Mouse (Mus musculus) lung, embryonic 16.5 days (tissue): ENCODE data around the gene Rras. TPM values are rescaled to one million over a fixed set of nuclear protein-coding genes. Genes with fewer than 3 reads are reported as not detected.
"Not testable (repeated sequence)": the region's sequence is repeated elsewhere in the genome, so short reads cannot be mapped to it uniquely, and the experiment has no call there.

Experiments used
- ATAC-seq: fragments of 200-750 bp; cut with Nextera tagmentation; 2 replicates; pipeline ENCODE4 v1.8.0; 2017; ENCODE audit warnings: low read depth, mild to moderate bottlenecking, moderate library complexity
- H3K27ac ChIP-seq: fragments of 300-500 bp; sonication (generic); 2 replicates; pipeline ENCODE4 v1.5.1; 2014; ENCODE audit warnings: mild to moderate bottlenecking, control low read depth, low read length
- H3K27me3 ChIP-seq: fragments of 300-500 bp; sonication (generic); 2 replicates; pipeline ENCODE4 v1.6.1; 2014; ENCODE audit warnings: low read depth, low read length, mixed read lengths; ENCODE audit not compliant: control insufficient read depth, insufficient read depth
- H3K36me3 ChIP-seq: fragments of 300-500 bp; sonication (generic); 2 replicates; pipeline ENCODE4 v1.6.1; 2014; ENCODE audit warnings: low read length; ENCODE audit not compliant: control insufficient read depth, insufficient read depth
- H3K4me1 ChIP-seq: fragments of 300-500 bp; sonication (generic); replicated peaks from 2 replicates; pipeline ENCODE4 v1.6.1; 2014; ENCODE audit warnings: low read length, mixed read lengths; ENCODE audit not compliant: control insufficient read depth, insufficient read depth
- H3K4me2 ChIP-seq: fragments of 300-500 bp; sonication (generic); 2 replicates; pipeline ENCODE4 v1.6.1; 2014; ENCODE audit warnings: low read depth, low read length, control low read depth
- H3K4me3 ChIP-seq: fragments of 300-500 bp; sonication (generic); 2 replicates; pipeline ENCODE4 v1.5.1; 2014; ENCODE audit warnings: mild to moderate bottlenecking, low read length, control low read depth
- H3K9ac ChIP-seq: fragments of 300-500 bp; sonication (generic); 2 replicates; pipeline ENCODE4 v1.6.1; 2014; ENCODE audit warnings: low read length, control low read depth
- H3K9me3 ChIP-seq: fragments of 300-500 bp; sonication (generic); 2 replicates; pipeline ENCODE4 v1.6.1; 2016; ENCODE audit warnings: low read length; ENCODE audit not compliant: control insufficient read depth
- WGBS: fragments of 180-500 bp; shearing (Covaris S2); extraction: QIAGEN DNeasy Blood & Tissue Kit; methylation state at CpG from one replicate; pipeline ENCODE4 v1.1.7; 2014; 5-methylcytosine and 5-hydroxymethylcytosine counted together
- polyA plus RNA-seq: library from polyadenylated mRNA; unstranded; fragments of >200 nt; fragmentation: Nextera tagmentation; extraction: Ambion mirVana; gene quantifications from 2 replicates; pipeline ENCODE4 v1.2.1, GENCODE M21; 2015

Gene Rras
- polyA plus RNA-seq, 1 experiment from 2014 or later: 54.6 TPM

DNA sequence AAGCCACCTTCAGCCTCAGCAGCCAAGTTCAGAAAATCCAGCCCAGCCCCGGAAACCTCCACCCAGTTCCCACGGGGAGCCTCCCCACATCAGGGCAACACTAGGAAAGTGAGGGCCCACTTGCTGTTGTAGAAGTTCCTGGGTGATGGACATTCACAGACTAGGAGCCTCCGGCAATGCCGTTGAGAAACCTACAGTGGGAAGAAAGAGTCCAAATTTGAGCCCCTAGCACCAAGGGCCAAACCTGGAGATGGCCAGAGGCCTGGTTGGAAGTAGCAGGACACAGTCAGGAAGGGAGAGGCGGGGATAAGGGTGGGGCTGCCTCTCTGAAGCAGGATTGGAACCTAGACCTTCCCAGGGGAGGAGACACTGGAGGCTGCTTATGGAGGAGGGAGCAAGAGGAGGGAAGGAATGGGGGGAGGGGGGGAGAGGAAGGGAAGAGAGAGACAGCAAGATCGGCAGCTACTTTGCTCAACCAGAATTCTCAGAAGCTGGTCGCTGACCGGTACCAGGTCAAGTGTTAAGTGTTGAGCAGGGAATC lies 1.3 kb downstream of the Rras start:
- ATAC-seq: no peak
- Histone ChIP-seq H3K9me3 (no peaks in the 10 kb centered on the region), H3K27me3 (no peaks in the 10 kb centered on the region), H3K4me2 (peak overlapping the region; percentile 73), H3K9ac (peak overlapping the region; percentile 58), H3K4me3 (peak overlapping the region; percentile 87), H3K4me1 (peaks cover 19% of the 10 kb centered on the region), H3K36me3 (no peaks in the 10 kb centered on the region), H3K27ac (peak overlapping the region; percentile 91)
- 27% methylated on average over 8 of the region's 8 CpGs for WGBS

GRCm38 (mm10) chr7:45020225-45020624 lies 2.5 kb downstream of the Rras start:
- 59% methylated on average over 9 of the region's 9 CpGs for WGBS
- no peak for ATAC-seq
- Histone ChIP-seq H3K27me3 (no peaks in the 10 kb centered on the region), H3K4me3 (no peak overlapping the region), H3K36me3 (no peaks in the 10 kb centered on the region), H3K4me2 (no peak overlapping the region), H3K9ac (no peak overlapping the region), H3K4me1 (peaks cover 11% of the 10 kb centered on the region), H3K27ac (no peak overlapping the region), H3K9me3 (no peaks in the 10 kb centered on the region)

DNA sequence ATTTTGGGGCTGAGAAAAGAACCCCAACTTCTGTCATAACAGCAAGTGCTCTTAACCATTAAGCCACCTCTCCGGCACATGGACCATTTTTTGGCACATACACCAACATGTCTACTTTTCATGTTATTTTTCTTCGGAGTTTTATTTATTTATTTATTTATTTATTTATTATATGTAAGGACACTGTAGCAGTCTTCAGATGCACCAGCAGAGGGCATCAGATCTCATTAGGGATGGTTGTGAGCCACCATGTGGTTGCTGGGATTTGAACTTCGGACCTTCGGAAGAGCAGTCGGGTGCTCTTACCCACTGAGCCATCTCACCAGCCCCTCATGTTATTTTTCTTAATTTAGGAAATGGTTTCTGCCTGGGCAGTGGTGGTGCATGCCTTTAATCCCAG lies 6.0 kb downstream of the Rras start:
- not testable (repeated sequence) for H3K4me2 ChIP-seq, H3K9me3 ChIP-seq, H3K4me1 ChIP-seq, H3K27me3 ChIP-seq, H3K9ac ChIP-seq, H3K27ac ChIP-seq, H3K4me3 ChIP-seq, ATAC-seq
- peaks cover 12% of the 10 kb centered on the region for H3K36me3 ChIP-seq
- 76% methylated on average over 5 of the region's 5 CpGs for WGBS

- Histone ChIP-seq H3K4me1 (no peaks in the 10 kb centered on the region; the same call in 1 of the 2 replicates), H3K27ac (no peak overlapping the region), H3K4me2 (no peak overlapping the region), H3K9ac (no peak overlapping the region), H3K9me3 (no peaks in the 10 kb centered on the region), H3K27me3 (no peaks in the 10 kb centered on the region), H3K36me3 (peaks cover 17% of the 10 kb centered on the region), H3K4me3 (no peak overlapping the region)
- no peak for ATAC-seq
- 81% methylated on average over 15 of the region's 15 CpGs for WGBS
These were observed 6.8 kb downstream of the Rras start for GRCm38 (mm10) chr7:45024281-45025248.

DNA sequence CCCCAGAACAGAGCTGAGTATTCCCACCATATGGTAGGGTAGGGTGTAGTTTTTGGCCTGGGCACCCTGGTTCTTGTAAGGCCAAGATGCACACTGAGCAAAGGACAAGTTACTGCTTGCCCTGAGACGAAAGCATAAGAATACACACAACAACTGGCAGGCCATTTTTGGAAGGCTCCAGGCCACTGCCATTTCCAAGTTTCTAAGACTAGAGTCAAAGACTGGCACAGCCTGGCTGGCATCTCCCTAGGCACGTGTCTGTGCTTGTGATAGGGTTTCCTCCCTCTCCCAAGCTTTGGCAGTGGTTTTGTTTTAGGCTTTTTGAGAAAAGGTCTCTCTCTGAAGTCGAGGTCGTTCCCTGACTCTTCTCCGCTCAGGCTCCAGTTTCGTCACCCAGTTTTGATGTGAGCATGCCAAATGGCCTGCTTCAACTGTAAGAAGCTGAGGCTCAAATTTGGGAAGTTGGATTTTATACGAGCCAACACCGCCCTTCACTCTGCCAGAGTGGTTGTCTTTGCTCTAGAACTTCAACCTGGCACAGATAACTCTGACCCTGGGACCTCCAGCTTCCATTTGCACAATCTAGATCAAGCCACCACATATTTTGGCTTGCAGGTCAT lies 8.0 kb downstream of the Rras start:
- no peak overlapping the region for H3K4me2 ChIP-seq
- H3K9ac ChIP-seq: no peak overlapping the region
- 67% methylated on average over 8 of the region's 8 CpGs for WGBS
- H3K4me1 ChIP-seq: no peaks in the 10 kb centered on the region
- H3K4me3 ChIP-seq: no peak overlapping the region
- H3K27ac ChIP-seq: no peak overlapping the region; the same call in 1 of the 2 replicates
- H3K9me3 ChIP-seq: no peaks in the 10 kb centered on the region
- ATAC-seq: no peak
- peaks cover 28% of the 10 kb centered on the region for H3K36me3 ChIP-seq
- H3K27me3 ChIP-seq: no peaks in the 10 kb centered on the region

- no peaks in the 10 kb centered on the region for H3K4me1 ChIP-seq
- 61% methylated on average over 2 of the region's 2 CpGs for WGBS
- peaks cover 33% of the 10 kb centered on the region for H3K36me3 ChIP-seq
These were observed 8.5 kb downstream of the Rras start for GRCm38 (mm10) chr7:45026256-45026655.

GRCm38 (mm10) chr7:45027761-45028160 lies 10.0 kb downstream of the Rras start:
- Histone ChIP-seq H3K36me3 (peaks cover 41% of the 10 kb centered on the region), H3K27ac (no peak overlapping the region), H3K9me3 (no peaks in the 10 kb centered on the region), H3K4me3 (no peak overlapping the region), H3K9ac (no peak overlapping the region), H3K4me1 (no peaks in the 10 kb centered on the region), H3K4me2 (no peak overlapping the region), H3K27me3 (no peaks in the 10 kb centered on the region)
- ATAC-seq: no peak
- 86% methylated on average over 9 of the region's 9 CpGs for WGBS

More at GRCm38 (mm10) chr7:45026256-45026655, 8.5 kb downstream of the Rras start:
- no peak overlapping the region for H3K27ac ChIP-seq
- no peak overlapping the region for H3K9ac ChIP-seq
- H3K4me3 ChIP-seq: no peak overlapping the region
- H3K27me3 ChIP-seq: no peaks in the 10 kb centered on the region
- no peak overlapping the region for H3K4me2 ChIP-seq
- no peaks in the 10 kb centered on the region for H3K9me3 ChIP-seq
- no peak for ATAC-seq

DNA sequence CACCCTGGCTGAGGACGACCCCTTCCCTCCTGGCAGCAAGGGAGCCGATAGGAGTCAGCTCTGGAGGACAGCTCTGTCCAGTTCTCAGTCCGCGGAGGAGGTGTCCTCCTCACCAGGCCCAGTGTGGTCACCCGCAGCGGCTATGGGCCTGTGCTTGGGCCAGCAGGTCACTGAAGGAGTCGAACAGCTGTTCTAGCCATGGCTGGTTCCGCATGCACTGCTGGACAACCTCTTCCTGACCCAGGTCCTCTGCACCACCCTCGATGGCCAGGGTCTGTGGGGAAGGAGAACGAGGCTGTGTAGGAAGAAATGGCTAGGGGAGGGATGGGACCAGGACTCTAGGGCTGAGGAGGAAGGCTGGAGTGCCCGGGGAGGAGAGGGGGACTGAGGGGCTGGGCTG lies 10.6 kb downstream of the Rras start:
- H3K27me3 ChIP-seq: no peaks in the 10 kb centered on the region
- H3K27ac ChIP-seq: no peak overlapping the region
- WGBS: 91% methylated on average over 11 of the region's 11 CpGs
- H3K9ac ChIP-seq: no peak overlapping the region
- H3K4me3 ChIP-seq: no peak overlapping the region
- H3K4me2 ChIP-seq: no peak overlapping the region
- peaks cover 45% of the 10 kb centered on the region for H3K36me3 ChIP-seq
- no peaks in the 10 kb centered on the region for H3K9me3 ChIP-seq
- ATAC-seq: no peak
- H3K4me1 ChIP-seq: no peaks in the 10 kb centered on the region

- peaks cover 62% of the 10 kb centered on the region for H3K36me3 ChIP-seq
- no peak overlapping the region for H3K9ac ChIP-seq
- ATAC-seq: no peak
- no peak overlapping the region for H3K4me2 ChIP-seq
- H3K27ac ChIP-seq: no peak overlapping the region
- no peaks in the 10 kb centered on the region for H3K27me3 ChIP-seq
- 89% methylated on average over 6 of the region's 6 CpGs for WGBS
- H3K9me3 ChIP-seq: no peaks in the 10 kb centered on the region
- no peak overlapping the region for H3K4me3 ChIP-seq
- no peaks in the 10 kb centered on the region for H3K4me1 ChIP-seq
These were observed 12.2 kb downstream of the Rras start for GRCm38 (mm10) chr7:45029995-45030394.
